Mouse (Mus musculus) gastrocnemius, adult 2 months (tissue): ENCODE results near the gene Primpol. TPM values are rescaled to one million over a fixed set of nuclear protein-coding genes. Genes with fewer than 3 reads are reported as not detected.
A peak's percentile ranks its signal among the peaks of the same experiment; 100 is the strongest.

ENCODE experiments used
- DNase-seq: peaks from one replicate; pipeline ENCODE4 v3.0.0; 2022
- H3K27ac ChIP-seq: fragments of 200-600 bp; 2 replicates; pipeline ENCODE4 v1.8.1; 2022; ENCODE audit warnings: mild to moderate bottlenecking
- H3K4me3 ChIP-seq: fragments of 200-600 bp; 2 replicates; pipeline ENCODE4 v1.8.1; 2022; ENCODE audit warnings: mild to moderate bottlenecking, moderate library complexity
- CTCF ChIP-seq: fragments of 200-600 bp; IDR thresholded peaks from 2 replicates; pipeline ENCODE4 v1.8.1; 2022; ENCODE audit warnings: antibody characterized with exemption, mild to moderate bottlenecking, moderate library complexity
- intact Hi-C: fragments of 180-260 bp; cut with DNase I; formaldehyde crosslinking; loops from one replicate; pipeline ENCODE4 v1.15.1; 2025
- total RNA-seq, 2 experiments: library from RNA; stranded (reverse); gene quantifications; 2 replicates each; pipeline ENCODE4 v1.2.3; 2021

Primpol gene
- total RNA-seq, 2 experiments from 2014 or later, result 1.4 to 2.1 TPM

DNA sequence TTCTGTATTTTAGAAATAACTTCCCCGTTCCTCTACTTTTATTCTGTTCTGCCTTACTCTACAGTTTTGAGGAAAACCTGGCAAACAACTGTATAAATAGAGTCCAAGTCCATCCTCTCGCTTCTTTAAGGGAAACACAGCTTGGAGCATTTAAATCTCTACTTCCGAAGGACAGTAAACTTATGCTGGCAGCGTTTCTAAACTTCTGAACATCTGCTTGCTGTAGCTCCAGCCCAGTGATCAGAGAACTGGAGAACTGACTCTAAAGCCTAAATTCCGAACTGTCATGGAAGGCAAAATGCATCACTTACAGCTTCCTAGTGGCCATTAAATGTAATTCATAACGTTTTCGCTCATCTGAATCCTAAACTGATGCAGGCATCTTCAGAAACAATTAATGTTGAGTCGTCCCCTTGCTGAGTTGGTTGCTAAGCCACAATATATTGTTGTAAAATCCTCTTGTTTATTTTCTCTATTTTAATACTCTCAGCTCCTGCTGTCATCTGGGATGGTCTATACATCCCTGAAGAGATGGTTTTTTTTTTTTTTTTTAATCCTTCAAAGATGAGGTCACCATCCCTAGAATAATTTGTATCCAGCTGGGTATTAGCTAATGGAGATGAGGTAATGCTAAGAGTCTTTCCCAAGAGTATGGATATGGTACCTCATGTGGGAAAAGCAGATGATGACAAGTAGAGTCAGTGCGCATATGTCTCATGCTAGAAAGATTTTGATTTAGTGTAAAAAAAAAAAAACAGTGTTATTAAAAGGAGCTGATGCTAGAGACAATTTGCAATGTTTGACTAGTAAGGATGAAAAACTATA, 5.6 kb upstream of the Primpol start:
- H3K27ac ChIP-seq, result no peak overlapping the region
- no peak for DNase-seq
- no peak for TF ChIP-seq CTCF
- H3K4me3 ChIP-seq, result no peak overlapping the region
- intact Hi-C loops, result no loop called here

DNA sequence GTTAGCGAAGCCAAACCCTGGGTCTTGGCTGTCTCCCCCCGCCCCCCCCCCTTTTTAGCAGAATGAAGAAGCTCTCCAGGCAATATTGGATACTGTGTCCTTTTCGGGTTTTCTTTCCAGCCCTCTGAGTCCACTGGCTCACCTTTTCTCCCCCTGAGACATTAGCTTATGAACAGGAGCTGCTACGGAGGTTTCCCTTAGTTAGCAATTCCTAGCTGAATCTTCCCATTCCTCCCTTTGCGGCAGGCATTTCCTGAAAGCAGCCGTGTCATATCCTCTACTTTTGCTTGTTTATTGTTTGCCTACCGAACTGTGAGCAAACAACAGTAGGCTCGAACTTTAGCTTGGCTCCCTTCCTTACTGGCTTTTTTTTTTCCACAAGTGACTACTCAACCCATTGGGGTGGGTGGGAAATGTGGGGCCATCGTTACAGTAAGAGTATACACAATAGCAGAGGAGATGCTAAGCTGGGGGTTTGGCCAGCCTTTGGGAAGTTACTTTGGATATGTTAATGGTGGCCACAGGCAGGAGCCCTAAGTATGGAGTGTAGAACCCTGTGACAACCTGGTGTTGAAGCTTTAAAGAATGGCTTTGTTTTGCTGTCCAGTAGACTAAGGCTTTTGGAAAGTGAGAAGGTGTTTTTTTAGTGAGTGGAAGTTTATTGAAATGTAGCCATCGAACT, 1.8 kb upstream of the Primpol start:
- no peak for TF ChIP-seq CTCF
- DNase-seq, result no peak
- intact Hi-C loops, result loop anchor here (5.0 kb wide), 1 partner anchor 66 kb away; the partner anchor contains the start of gene Cenpu
- peak overlapping the region; percentile 83 for H3K27ac ChIP-seq
- peak overlapping the region; percentile 94 for H3K4me3 ChIP-seq

GRCm38 (mm10) chr8:46617690-46618620, 943 bp upstream of the Primpol start:
- Histone ChIP-seq H3K4me3 (peak overlapping the region; percentile 94), H3K27ac (peak overlapping the region; percentile 83)
- no peak for TF ChIP-seq CTCF
- no peak for DNase-seq
- intact Hi-C loops, result loop anchor here (5.0 kb wide), 1 partner anchor 66 kb away; the partner anchor contains the start of gene Cenpu

- no peak for TF ChIP-seq CTCF
- no peak overlapping the region for H3K4me3 ChIP-seq
- H3K27ac ChIP-seq, result no peak overlapping the region
- intact Hi-C loops, result loop anchor here (5.0 kb wide), 1 partner anchor 64 kb away; the partner anchor contains the start of gene Cenpu
- DNase-seq, result no peak
These were observed 1.1 kb downstream of the Primpol start for GRCm38 (mm10) chr8:46615936-46616335.

DNA sequence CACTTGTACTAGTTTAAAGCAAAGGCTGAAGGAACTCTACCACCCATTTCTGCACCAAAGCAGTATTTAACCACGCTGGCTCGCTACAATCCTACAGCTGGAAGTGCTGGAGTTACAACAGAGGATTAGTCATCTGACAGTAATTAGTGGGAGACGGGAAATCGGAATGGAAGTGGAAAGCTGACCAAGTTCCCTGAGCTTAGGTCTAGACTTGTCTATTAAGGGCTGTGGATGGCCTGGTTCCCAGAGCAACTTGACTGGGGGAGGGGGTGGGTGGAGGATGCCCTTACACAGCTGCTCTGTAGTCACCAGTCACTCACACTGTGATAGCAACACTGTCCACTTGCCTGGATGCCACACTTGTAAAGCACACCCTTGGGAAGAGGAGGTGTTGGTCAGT, 3.6 kb downstream of the Primpol start:
- H3K27ac ChIP-seq, result peak overlapping the region; percentile 79
- TF ChIP-seq CTCF, result no peak
- intact Hi-C loops, result no loop called here
- DNase-seq, result peak; percentile 49
- peak overlapping the region; percentile 52 for H3K4me3 ChIP-seq

- H3K27ac ChIP-seq, result peak overlapping the region; percentile 79
- TF ChIP-seq CTCF, result no peak
- intact Hi-C loops, result no loop called here
- peak; percentile 39 for DNase-seq
- H3K4me3 ChIP-seq, result peak overlapping the region; percentile 52
These were observed 4.1 kb downstream of the Primpol start for GRCm38 (mm10) chr8:46612913-46613312.

GRCm38 (mm10) chr8:46611557-46611956, 5.5 kb downstream of the Primpol start:
- DNase-seq, result no peak
- Histone ChIP-seq H3K4me3 (no peak overlapping the region), H3K27ac (no peak overlapping the region)
- intact Hi-C loops, result no loop called here
- no peak for TF ChIP-seq CTCF

GRCm38 (mm10) chr8:46606930-46607329, 10.1 kb downstream of the Primpol start:
- Histone ChIP-seq H3K27ac (no peak overlapping the region), H3K4me3 (no peak overlapping the region)
- intact Hi-C loops, result no loop called here
- DNase-seq, result no peak
- TF ChIP-seq CTCF, result no peak

DNA sequence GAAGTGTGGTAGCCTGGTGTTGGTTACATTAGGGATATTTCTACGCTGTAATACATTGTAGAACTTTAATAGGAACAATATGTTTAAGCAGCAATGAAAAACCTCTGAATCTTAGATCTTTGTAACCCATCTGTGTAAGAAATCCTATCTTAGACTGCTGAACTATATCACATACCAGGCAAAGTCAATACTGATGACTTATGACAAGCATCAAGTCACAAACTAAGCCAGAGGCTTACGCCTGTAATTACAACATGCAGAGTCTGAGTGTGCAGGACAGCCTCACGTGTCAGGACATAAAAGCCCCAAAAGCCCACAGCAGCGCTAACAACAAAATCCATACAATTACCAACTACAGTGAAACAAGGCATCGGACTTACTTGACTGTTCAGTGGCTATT, 13.4 kb downstream of the Primpol start:
- Histone ChIP-seq H3K4me3 (no peak overlapping the region), H3K27ac (no peak overlapping the region)
- intact Hi-C loops, result no loop called here
- no peak for DNase-seq
- no peak for TF ChIP-seq CTCF

- no peak for DNase-seq
- no peak overlapping the region for H3K27ac ChIP-seq
- H3K4me3 ChIP-seq, result no peak overlapping the region
- TF ChIP-seq CTCF, result no peak
- intact Hi-C loops, result no loop called here
These were observed 15.9 kb downstream of the Primpol start for GRCm38 (mm10) chr8:46600959-46601707.

- Histone ChIP-seq H3K27ac (no peak overlapping the region), H3K4me3 (no peak overlapping the region)
- intact Hi-C loops, result no loop called here
- no peak for DNase-seq
- no peak for TF ChIP-seq CTCF
These were observed 17.6 kb downstream of the Primpol start for GRCm38 (mm10) chr8:46599314-46599904.
